ENCODE assay signal across 1 mouse cellular context in the genomic region with DNA sequence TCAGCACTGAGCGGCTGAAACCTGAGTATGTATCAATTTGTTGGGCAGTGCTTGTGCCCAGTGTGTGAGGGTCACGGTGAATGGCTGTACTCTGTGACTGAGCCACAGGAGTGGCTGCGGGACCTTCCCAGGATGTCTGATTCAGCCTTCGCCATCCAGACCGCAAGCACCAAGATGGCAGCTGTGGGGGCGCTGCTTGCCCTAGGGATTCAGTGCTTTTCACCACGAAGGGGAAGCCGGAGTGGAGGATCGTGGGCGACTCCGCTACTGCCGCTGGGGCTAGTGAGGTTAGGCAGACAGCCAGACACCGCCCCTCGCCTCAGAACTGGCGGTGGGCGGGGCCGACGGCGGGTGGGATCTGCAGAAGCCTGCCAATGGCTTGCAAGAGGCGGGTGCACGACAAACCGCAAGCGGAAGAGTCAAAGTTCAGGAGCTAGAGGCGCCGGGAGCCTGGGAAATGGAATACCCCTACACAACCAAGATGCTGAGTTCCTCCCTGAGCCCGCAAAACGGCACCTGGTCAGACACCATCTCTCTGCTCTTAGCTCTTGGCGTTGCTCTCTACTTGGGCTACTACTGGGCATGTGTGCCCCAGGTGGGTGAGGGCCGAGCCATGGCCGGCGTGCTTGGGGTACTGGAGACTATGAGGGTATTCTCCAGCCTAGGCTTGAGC.
TF ChIP-seq lines count a peak whose summit lies in the region.

No protein-coding gene starts in this region.

TF ChIP-seq in CH12.LX, 34 proteins besides CTCF, POLR2A, EP300 and RAD21:
- TF ChIP-seq SIN3A (IDR thresholded peaks at IDR 0.05; ENCODE audit: low read length) (peak; percentile 48; the same call in 1 of the 2 replicates), MEF2A (IDR thresholded peaks at IDR 0.05; ENCODE audit: borderline replicate concordance, low read depth, low read length) (0 out of 2 replicates have a peak, but pooled peaks have one; percentile 33), USF1 (IDR thresholded peaks at IDR 0.05; ENCODE audit: low read depth, low read length) (no peak), JUND (conservative IDR thresholded peaks at IDR 0.05; ENCODE audit: low read depth, low read length) (no peak), MXI1 (IDR thresholded peaks at IDR 0.05; ENCODE audit: low read depth, low read length) (no peak; the same call in 1 of the 2 replicates), KAT2A (IDR thresholded peaks at IDR 0.05; ENCODE audit: insufficient replicate concordance, low read length) (0 out of 2 replicates have a peak, but pooled peaks have one; percentile 36), MAFK (IDR thresholded peaks at IDR 0.05; ENCODE audit: insufficient replicate concordance, low read length) (no peak), PAX5 (IDR thresholded peaks at IDR 0.05; ENCODE audit: low read length) (no peak), NRF1 (IDR thresholded peaks at IDR 0.05; ENCODE audit: low read depth, low read length) (peak; percentile 35; the same call in 1 of the 2 replicates), NELFE (IDR thresholded peaks at IDR 0.05; ENCODE audit: low read depth, low read length) (peak; percentile 51; the same call in 1 of the 2 replicates), ZNF384 (IDR thresholded peaks at IDR 0.05; ENCODE audit: low read depth, low read length) (no peak), MAZ (IDR thresholded peaks at IDR 0.05; ENCODE audit: low read depth, low read length) (no peak), HCFC1 (IDR thresholded peaks at IDR 0.05; ENCODE audit: low read depth, low read length) (peak; percentile 48), E2F4 (IDR thresholded peaks at IDR 0.05; ENCODE audit: insufficient replicate concordance, low read depth, low read length) (no peak), GABPA (IDR thresholded peaks at IDR 0.05; ENCODE audit: insufficient replicate concordance, low read depth, low read length) (no peak), MYC (IDR thresholded peaks at IDR 0.05; ENCODE audit: low read depth, low read length) (no peak), TBP (conservative IDR thresholded peaks at IDR 0.05; ENCODE audit: low read depth, low read length) (no peak), ZMIZ1 (IDR thresholded peaks at IDR 0.05; ENCODE audit: low read depth, low read length) (no peak), POLR2AphosphoS2 (IDR thresholded peaks at IDR 0.05; ENCODE audit: low read depth, low read length) (no peak), CHD2 (IDR thresholded peaks at IDR 0.05; ENCODE audit: low read length) (peak; percentile 16; the same call in 1 of the 2 replicates), RCOR1 (conservative IDR thresholded peaks at IDR 0.05; ENCODE audit: low read depth, low read length) (no peak), MAX (IDR thresholded peaks at IDR 0.05; ENCODE audit: low read length) (peak; percentile 30; the same call in 1 of the 2 replicates), ETS1 (conservative IDR thresholded peaks at IDR 0.05; ENCODE audit: low read depth, low read length) (no peak), ZKSCAN1 (IDR thresholded peaks at IDR 0.05; ENCODE audit: borderline replicate concordance, low read depth, low read length) (no peak), ZC3H11A (IDR thresholded peaks at IDR 0.05; ENCODE audit: low read depth, low read length) (no peak), USF2 (conservative IDR thresholded peaks at IDR 0.05; ENCODE audit: low read depth, low read length) (no peak), IRF4 (IDR thresholded peaks at IDR 0.05; ENCODE audit: low read depth, low read length) (no peak; the same call in 1 of the 2 replicates), TCF12 (IDR thresholded peaks at IDR 0.05; ENCODE audit: low read depth, low read length) (peak; percentile 40; the same call in 1 of the 2 replicates), SMC3 (IDR thresholded peaks at IDR 0.05; ENCODE audit: low read depth, low read length) (no peak), JUN (IDR thresholded peaks at IDR 0.05; ENCODE audit: insufficient read depth, low read depth, low read length) (no peak), ELF1 (IDR thresholded peaks at IDR 0.05; ENCODE audit: low read depth, low read length) (peak; percentile 66), CHD1 (IDR thresholded peaks at IDR 0.05; ENCODE audit: low read depth, low read length) (no peak), BHLHE40 (IDR thresholded peaks at IDR 0.05; ENCODE audit: low read depth, low read length) (peak; percentile 24; the same call in 1 of the 2 replicates), UBTF (IDR thresholded peaks at IDR 0.05; ENCODE audit: low read depth, low read length) (no peak)
